Mouse (Mus musculus): Measurements from ENCODE around the gene Ovol3. TPM values are rescaled to one million over a fixed set of nuclear protein-coding genes. Genes with fewer than 3 reads are reported as not detected.
"Not testable (repeated sequence)": the region's sequence is repeated elsewhere in the genome, so short reads cannot be mapped to it uniquely, and the experiment has no call there.

Gene Ovol3
- total RNA-seq (2021), result not detected
- long read RNA-seq, experiment 1, result 0 reads
- long read RNA-seq, experiment 2, result 0 reads

DNA sequence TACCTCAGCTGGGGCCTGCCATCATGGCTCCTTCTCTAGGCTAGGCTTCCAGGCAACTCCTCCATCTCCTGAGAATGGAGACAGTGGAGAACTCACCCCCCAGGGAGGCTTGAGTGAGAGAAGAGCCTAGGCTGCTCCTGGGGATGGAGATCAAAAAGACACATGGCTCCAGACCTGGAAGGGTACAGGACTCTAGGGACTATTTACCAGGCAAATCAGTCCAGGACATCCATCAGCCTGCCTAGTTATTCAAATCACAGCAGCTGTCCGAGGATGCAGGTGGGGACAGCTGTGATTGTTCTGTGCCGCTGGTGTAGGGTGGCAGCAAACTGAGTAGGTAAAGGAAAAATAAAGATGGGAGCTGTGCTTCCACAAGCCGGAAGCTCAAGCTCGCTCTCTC, at the start of gene Ovol3:
Gene Ovol3, minus strand, starts transcription at position 101 of the 400 bp plus-strand sequence.
- DNase-seq, result no peak

DNA sequence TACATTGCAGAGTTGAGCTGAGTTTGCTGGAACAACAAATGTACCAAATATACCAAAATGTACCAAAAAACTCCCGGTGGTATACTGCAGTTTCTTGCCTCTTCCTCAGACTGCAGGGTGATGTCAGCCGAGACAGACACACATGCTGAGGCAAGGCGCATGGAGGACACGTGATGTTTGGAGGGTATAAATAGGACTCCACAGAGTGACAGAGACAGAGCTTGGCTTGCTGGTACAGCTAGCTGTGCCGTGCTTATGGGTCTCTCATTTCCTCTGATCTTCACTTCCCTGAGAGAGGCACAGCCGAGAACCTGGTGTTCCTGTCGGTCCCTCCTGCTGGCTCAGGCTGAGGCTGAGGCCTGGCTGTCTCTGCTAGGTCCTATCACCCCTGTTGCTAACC, 47.2 kb upstream of the Ovol3 start:
- peak; percentile 54 to 56 for DNase-seq

DNA sequence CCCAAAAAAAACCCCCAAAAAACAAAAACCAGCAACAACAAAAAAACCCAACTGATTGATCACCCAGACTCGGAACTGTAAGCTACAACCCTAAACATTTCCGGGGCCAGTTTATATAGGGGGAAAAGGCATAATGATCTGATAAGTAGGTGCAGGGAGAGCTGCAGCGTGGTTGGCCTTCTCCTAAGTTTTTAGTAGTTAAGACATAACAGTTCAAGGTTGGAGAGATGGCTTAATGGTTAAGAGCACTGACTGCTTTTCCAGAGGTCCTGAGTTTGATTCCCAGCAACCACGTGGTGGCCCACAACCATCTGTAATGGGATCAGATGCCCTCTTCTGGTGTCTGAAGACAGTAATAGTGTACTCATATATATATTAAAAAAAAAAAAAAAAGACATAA, 46.0 kb upstream of the Ovol3 start:
- no peak for DNase-seq

DNA sequence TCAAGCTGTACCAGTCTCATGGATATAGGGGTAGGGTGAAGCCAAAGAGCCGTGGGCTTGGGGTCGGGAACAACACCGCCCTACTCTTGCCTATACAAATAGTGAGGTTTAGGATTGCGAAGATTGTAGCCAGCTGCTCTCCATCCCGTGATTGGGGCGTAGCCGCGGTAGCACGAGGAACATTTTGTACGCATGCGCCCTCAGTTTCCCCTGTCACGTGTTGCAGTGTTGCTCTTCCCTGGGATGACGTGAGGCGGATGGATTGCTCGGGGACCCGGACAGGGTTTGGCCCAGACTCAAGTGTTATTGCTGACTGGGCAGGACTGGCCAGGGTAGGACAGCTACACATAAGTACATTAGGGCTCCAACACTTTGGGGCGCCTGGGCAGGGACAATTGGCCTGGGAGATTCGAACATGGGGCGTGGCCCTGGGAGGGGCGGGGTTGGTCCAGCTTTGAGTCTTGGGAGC, 45.2 kb upstream of the Ovol3 start:
- DNase-seq, result peak; percentile 91 to 94

DNA sequence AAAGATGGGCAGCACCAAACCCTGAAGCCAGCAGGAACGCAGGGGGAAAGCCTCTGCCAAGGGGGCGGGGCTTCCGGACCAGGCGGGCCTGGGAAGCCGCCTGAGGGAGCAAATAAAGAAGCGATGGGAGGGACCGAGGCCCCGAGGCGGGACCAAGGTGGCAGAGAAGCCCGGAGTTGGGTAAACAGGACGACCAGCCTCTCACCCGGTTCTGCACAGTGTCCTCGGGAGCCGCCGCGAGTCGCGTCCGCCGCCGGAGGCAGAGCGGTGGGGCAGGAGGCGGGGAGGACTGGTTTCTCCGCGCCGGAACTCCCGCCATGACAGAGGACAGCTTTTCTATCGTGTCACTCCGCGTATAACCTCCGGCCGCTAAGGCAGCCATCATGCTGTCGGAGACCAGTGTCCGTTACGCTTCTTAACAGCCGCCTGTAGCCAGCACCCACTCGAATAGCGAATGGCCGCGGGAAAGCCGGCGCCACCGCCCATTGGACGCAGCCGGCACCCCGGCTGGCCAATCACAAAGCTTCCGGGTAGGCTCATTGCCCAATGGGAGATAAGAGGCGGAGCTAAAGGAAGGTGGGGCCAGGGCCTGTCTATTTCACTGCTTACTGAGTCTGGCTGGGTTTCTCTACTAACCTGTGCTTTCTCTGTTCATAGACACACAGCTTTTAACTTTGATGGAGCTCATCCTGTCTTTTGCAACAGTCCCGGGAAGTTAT, 44.6 kb upstream of the Ovol3 start, which contains the start of the genes Thap8 and Wdr62:
Gene Thap8, plus strand, starts transcription at position 144 of the 719 bp plus-strand sequence.
Gene Wdr62, minus strand, starts transcription at position 469 of the 719 bp plus-strand sequence.
- peak; percentile 94 to 95 for DNase-seq

DNA sequence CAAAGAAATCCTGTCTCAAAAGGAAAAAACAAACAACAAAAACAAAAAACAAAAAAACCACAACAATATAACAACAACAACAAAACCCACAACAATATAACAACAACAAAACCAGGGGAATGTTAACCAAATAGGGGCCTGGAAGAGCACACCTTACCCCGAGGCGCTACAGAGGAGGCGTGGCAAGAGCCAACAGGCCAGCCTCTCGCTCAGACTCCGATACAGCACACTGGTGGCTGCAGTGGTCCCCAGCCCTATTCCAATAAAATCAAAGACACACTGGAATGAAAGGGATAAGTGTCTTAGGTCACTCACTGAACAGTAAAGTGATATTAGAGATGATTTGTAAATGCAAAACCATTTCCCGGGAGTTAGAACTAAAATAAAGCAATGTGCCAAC, 44.0 kb upstream of the Ovol3 start:
- DNase-seq, result no peak

DNA sequence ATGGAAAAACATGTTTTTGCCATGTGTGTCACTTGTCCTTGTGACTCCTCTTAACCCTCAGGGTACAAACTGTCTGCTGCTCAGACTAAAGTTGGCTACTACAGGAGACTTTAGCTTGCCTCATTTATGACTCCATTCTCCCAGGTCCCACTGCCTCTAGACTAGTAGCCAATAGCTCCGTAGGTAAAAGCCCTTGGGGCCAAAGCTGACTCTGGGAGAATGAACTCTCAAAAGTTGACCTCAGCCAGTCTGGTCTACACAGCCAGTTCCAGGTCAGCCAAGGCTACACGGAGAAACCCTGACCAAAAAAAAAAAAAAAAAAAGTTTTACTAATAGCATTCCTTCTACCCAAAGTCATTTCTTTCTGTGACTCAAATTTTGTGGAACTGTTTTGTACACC, 43.4 kb upstream of the Ovol3 start:
- no peak for DNase-seq

DNA sequence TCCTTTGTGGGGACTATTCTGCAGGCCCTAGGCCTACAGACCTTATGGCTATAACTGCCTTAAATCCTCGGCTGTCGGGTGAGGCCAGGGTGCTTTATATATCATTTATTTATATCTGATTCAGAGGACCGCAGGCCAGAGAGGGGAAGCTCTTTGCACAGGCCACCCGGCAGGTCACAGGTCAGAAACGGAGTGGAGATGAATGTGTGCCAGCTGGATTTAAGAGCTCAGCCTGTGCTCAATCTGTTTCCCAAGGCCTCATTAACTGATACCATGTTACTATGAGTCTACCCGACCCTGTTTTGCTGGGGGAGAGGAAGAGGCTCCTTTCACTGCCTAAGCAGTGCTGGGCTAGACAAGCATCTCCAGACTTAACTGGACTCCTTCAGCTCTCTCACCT, 38.9 kb upstream of the Ovol3 start:
- DNase-seq, result no peak

DNA sequence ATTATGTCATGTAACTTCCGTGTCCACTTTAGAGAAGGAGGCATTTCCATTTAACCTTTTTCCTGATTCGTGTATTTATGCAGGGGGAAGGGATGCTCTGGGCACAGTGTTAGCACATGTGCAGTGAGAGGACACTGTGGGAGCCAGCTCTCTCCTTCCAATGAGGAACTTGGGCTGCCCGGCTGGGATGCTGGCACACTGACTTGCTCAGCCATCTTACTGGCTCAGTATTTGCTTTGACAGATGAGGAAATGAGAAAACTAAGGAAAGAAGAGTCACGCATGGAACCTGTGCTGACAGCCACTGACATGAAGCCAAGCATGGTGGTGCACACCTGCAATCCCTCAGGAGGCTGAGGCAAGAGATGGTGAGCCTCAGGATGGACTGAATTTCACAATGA, 34.1 kb upstream of the Ovol3 start:
- DNase-seq, result no peak

DNA sequence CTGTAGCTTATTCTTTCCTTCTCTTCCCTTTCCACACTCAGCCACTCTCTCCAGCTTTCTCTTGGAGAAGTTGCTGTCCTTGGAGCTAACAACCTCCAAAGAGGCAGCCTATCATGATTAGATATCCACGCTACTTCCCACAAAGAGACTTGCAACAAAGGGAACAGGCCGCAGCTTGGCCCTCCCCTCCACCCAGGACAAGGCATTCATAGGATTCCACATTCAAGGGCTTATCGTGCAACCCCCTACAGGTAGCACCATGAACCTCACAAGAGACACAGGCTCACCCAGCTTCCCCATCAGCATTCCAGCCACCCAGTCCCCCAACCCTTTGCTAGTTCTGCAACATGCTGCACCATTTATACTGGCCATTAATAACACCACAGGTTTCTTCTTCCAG, 31.3 kb upstream of the Ovol3 start:
- no peak for DNase-seq

DNA sequence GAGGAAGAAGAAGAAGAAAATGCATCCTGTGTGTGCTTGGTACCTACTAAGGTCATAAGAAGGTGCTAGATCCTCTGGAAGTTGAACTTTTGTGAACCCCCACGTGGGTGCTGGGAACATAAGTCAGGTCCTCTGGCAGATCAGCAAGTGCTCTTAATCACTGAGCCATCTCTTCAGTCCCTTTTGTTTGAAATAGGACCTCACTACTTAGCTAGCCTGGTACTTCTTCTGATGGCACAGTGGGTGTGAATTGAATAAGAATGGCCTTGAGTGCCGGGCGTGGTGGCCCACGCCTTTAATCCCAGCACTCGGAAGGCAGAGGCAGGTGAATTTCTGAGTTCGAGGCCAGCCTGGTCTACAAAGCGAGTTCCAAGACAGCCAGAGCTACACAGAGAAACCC, 30.4 kb upstream of the Ovol3 start:
- no peak for DNase-seq

DNA sequence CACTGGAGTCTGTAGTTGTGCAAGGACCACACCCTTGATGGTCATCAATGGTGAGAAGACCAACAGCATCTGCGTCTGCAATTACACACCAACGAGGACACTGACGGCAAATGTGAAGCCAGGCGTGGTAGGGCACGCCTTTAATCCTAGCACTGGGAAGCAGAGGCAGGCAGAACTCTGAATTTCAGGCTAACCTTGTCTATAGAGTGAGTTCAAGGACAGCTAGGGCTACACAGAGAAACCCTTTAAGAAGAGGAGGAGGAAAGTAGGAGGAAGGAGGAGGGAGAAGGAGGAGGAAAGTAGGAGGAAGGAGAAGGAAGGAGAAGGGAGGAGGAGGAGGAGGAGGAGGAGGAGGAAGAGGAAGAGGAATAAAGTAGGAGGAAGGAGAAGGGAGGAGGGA, 30.0 kb upstream of the Ovol3 start:
- no peak for DNase-seq

DNA sequence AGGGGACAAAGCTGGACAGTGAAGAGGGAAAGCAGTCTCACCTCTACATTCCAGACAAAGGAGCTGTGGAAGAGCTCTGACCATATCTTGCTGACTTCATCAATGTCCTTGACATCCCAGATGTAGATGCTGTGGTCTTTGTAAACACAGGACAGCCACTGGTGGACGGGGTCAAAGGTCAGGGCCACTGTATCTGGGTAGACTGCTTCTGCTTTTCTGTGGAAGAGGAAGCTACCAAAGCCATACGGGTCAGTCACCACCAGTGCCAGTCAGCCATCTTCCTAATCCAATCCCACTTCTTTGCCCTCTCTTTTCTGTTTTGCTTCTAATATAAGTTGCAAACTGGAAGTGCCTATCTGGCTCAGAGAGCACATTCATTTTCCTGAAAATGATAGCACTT, 29.5 kb upstream of the Ovol3 start:
- peak in 1 of 2 experiments; percentile 9 for DNase-seq

DNA sequence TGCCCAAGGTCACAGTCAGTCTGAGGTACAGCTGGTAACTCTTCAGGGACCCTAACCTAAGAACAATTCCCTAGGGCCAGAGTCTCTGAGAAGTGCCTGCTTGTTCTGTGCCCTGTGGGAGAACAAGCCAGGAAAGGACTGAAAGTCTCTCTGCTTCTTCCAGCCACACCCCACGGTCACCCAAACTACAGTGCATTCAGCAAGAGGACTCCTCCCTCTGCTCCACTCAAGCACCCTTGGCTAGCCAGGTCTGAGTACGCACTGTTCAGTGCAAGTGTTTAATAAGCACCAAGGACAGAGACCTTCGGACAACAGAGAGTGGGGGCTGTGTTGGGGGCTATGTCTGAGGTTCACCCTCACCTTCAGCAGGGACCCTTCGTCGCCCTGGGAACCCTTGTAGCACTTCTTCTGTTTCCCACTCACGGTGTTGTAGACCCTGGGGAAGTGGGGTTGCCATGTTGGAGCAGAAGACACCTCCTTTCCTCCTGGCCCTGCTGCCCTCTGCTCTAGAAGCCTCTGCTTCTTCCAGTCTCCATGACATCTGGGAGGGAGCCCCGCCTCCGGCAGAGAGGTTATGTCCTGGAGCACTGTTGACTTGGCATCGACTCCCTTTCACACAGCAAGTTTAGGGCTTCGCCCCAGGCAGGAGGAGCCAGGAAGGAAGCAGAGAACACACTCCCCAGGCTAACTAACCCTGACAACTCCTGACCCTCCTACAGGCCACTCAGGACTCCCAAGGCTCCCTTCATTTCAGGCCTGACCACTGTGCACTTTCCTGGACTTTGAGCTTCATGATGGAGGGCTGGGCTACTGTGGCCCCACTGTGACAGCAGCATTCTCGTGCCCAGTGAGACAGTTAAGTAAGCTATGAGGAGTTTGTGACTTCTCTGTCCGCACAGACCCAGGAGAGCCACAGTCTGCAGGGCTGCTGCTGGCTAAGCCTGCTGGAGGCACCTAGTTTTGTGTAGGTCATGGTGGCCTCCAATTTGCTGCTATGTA, 16.7 kb upstream of the Ovol3 start:
- DNase-seq, result peak; percentile 15 to 54

DNA sequence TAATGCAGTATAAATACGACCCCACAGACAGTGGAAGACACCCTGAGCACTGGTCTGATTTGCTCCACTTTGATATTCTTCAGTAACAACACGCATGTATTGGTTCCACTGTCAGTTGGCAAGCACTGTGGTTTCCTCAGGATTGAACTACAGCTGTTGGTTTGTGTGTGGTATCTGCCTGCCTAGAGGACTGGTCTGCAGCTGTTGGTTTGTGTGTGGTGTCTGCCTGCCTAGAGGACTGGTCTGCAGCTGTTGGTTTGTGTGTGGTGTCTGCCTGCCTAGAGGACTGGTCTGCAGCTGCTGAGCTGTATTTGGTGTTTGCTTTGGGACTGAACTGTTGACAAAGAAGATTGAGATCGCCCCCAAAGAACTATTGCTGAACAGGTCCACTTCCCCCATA, 1.8 kb upstream of the Ovol3 start:
- not testable (repeated sequence) for DNase-seq

DNA sequence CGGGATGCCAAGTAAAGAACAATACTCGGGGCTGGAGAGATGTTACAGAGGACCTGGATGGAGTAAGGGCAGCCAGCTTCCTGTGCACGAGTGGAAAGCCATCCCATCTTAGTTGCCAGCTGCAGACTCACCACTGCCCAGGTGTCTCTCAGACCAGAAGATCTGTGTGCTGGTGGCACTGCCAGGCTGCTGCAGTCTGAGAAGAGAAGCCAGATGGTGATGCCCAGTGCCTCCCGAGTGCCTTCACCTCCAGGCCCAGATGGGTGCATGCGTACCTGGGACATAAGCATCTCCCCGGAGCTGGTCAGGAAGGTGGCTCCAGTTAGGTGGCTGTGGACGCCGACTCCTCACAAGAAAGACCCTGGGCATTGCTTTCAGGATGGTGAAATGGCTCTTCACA, 434 bp downstream of the Ovol3 start:
- no peak for DNase-seq

DNA sequence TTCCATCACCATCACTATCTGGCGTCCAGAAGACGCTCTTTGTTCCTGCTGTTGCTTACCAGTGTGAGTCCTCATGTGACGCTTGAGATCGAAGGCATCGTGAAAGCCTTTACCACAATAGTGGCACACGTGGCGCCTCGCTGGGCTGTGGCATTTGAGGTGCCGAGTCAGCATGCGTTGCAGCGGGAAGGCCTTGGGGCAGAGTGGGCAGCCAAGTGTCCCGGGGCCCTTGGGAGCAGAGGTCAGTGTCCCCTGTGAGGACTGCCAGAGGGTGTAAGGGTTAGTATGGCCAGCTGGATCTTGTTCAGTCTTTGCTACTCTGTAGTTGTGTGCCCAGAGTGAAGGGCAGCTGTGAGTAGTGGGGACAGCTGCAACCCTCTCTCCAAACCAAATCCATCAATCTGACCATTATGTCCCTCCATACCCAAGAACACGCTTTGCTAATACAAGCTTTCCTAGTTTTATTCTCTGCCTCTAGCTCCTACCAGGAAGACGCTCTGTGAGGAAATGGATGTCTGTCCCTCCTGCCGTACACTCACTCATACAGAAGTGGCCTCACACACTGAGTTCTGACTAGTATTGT, 1.2 kb downstream of the Ovol3 start:
- DNase-seq, result no peak

DNA sequence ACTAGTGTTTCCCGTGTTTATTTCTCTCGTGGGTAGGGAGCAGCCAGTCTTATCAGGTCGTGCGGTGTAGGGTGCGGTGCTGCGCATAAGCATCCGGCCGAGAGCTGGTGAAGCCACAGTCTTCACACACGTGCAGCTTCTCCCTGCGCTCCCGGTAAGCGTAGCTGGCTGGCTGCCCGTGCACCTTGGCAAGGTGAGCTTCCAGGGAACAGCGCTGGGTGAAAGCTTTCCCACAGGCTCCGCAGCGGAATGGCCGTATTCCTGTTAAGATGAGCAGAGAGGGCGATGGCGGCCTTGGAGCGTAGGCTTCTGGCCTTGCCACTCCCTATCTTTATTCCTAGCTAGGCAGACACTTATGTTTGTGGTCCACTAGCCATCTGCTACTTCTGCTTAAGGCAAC, 2.1 kb downstream of the Ovol3 start:
- no peak for DNase-seq

DNA sequence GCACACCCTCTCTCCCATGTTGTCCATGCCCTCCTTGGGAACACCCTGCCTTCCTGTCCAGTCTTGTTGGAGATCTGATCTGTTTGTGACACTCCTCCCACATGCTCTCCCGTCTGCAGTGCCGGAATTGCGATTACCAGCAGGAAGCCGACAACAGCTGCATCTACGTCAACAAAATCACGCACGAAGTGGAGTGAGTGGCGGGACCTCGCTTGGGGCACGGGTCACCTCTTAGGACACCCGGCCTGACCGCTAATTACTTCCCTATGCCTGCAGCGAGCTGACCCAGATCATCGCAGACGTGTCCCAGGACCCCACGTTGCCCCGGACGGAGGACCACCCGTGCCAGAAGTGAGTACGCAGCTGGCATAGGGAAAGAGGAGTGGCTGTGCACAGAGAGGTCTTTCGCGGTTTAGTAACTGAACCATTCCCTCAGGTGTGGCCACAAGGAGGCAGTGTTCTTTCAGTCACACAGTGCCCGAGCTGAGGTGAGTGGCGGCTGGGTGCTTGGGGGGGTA, 2.8 kb downstream of the Ovol3 start:
- DNase-seq, result peak; percentile 49 to 57

DNA sequence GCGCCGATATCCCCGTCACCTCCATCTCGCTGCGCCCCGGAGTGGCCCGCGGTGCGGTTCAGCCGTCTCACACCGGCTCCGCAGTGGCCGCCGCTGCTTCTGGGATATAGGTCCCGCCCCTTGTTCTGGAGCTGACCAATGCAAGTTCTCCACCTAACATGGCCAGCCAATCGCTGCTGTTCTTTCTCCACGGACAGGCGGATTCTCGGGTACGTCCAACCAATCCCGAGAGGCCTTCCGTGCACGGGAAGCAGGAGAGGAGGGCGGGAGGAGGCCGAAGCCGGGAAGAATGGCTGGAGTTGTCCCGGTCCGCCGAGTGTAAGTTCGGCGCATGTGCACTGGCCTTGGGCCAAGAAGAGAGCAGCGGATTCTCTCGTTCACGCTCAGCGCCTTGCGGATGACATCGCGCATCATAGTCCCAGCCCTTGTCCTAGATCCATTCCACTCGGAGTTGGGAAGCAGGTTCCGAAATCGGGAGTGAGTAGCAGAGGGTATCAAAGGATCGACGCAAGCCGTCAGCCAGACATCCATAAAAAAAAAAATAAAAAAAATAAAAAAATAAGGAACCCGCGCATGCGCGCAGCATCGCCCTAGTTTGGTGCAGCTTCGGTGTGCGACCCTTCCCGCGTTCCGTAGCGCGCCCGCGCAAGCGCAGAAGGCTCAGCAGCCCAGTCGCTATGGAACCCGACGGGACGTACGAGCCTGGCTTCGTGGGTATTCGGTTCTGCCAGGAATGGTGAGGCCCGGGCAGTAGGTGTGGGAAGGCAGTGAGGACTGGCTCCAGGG, 3.7 kb downstream of the Ovol3 start, which contains the start of the genes Polr2i and Tbcb:
Gene Polr2i, plus strand, starts transcription at position 280 of the 786 bp plus-strand sequence.
Gene Tbcb, minus strand, starts transcription at position 604 of the 786 bp plus-strand sequence.
- peak; percentile 99 for DNase-seq

DNA sequence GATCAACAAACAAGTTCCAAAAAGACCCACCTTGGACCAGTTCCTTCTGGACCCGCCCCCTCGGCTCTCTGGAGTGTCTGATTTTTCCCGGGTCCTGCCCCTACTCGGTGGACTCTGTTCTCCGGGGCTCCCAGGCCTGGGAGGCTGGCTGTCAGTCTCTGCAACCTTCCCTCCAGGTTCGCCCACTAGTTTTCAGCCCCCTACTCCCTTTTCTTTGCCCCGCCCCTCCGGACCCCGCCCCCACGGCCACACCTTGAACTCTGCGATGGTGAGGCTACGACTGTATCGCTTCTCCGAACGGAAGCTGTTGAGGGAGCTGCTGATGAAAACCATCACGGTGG, 4.2 kb downstream of the Ovol3 start:
- DNase-seq, result no peak
